Mouse (Mus musculus): ENCODE results near the gene Gm10638.

The Gm10638 gene

DNA sequence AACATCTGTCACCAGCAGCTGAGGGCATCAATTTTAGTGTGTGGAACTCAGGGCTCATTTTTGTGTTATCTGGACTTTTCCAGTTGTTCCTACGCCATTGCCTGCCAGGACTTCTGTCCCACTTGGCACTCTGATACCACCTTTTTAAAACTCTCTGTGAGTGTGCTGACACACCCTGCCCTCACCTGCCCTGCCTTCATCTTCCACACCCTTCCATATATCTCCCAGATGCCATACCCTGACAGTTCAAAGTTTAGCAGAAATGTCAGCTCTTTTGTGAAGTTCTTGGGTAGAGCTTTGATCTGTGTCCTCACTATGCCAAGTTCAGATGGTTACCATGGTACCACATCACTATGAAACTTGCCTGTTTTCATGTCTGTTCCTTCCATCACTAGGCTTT, 44.1 kb downstream of the Gm10638 start:
- DNase-seq (ENCODE audit: low spot score), result no peak

DNA sequence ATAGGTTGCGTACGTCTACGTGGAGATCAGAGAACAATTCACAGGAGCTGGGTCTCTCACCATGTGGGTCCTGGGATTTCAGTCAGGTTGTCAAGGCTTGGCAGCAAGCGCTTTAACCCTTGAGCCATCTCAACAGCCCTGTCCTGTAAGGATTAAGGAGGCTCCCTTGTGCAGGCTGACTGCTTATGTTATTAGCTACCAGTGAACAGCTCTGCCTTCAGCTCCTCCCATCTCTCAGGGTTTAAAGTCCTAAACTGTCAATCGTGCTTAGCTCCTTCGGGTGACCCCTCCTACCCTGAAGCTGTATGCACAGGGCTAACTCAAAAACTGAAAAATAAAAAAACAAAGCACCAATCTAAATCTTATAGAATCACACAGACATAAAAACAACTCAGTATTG, 46.0 kb downstream of the Gm10638 start:
- DNase-seq (ENCODE audit: low spot score), result peak; percentile 6

GRCm38 (mm10) chr8:86794716-86795115, 49.2 kb downstream of the Gm10638 start:
- DNase-seq (ENCODE audit: low spot score), result no peak
